Comparison of ENCODE assay signal across 8 mouse cellular contexts in the genomic region with DNA sequence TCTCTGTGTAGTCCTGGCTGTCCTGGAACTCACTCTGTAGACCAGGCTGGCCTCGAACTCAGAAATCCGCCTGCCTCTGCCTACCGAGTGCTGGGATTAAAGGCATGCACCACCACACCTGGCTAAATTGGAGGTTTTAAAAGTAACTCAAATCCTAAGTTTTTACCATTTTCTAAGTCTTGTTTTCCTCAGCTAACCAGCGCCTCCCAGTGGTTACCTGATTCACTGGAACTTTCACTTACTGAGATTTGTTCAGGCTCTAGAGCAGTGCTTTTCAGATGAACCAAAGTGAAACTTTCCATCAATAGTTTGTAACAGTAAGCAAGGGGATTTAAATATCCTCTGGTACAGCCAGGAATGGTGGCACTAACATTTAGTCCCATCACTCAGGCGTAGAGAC.
DNase-seq lines count a peak whose midpoint lies in the region; ATAC-seq and TF ChIP-seq lines count a peak whose summit lies in the region.
"Not testable (repeated sequence)": the region's sequence is repeated elsewhere in the genome, so short reads cannot be mapped to it uniquely, and the experiment has no call there.

No protein-coding gene starts in this region.

- H3K27ac ChIP-seq in gastrocnemius, adult 2 months; kidney, adult 2 months (ENCODE audit: insufficient read depth, low read depth, low read length); limb, embryonic 10.5 days; midbrain, embryonic 14.5 days (replicated peaks; ENCODE audit: low read depth, low read length); spleen, adult 2 months (ENCODE audit: insufficient read depth, low read length): not testable (repeated sequence)

- H3K9ac ChIP-seq in midbrain, embryonic 14.5 days (replicated peaks; ENCODE audit: low read length), result not testable (repeated sequence)

- H3K27me3 ChIP-seq in kidney, adult 2 months (replicated peaks; ENCODE audit: control insufficient read depth, insufficient read depth, low read length); limb, embryonic 10.5 days (ENCODE audit: low read depth, poor library complexity, severe bottlenecking); midbrain, embryonic 14.5 days (ENCODE audit: control insufficient read depth, insufficient read depth, low read length); spleen, adult 2 months (ENCODE audit: control insufficient read depth, insufficient read depth, low read length): not testable (repeated sequence)

- TF ChIP-seq CTCF in gastrocnemius, adult 2 months (IDR thresholded peaks at IDR 0.05), result peak; percentile 15; the same call in 1 of the 2 replicates
- not testable (repeated sequence) for TF ChIP-seq CTCF in kidney, adult 2 months (conservative IDR thresholded peaks at IDR 0.05; ENCODE audit: insufficient read depth, insufficient read length, low read depth, low read length); spleen, adult 2 months (IDR thresholded peaks at IDR 0.05; ENCODE audit: extremely low read depth, insufficient read depth, insufficient read length, insufficient replicate concordance)

- not testable (repeated sequence) for H3K36me3 ChIP-seq in kidney, adult 2 months (ENCODE audit: control insufficient read depth, insufficient read depth, low read length); limb, embryonic 10.5 days; midbrain, embryonic 14.5 days (ENCODE audit: control insufficient read depth, insufficient read depth, low read length); spleen, adult 2 months (ENCODE audit: control insufficient read depth, insufficient read depth, low read length)

- H3K4me1 ChIP-seq in kidney, adult 2 months (ENCODE audit: control insufficient read depth, insufficient read depth, low read length); limb, embryonic 10.5 days; midbrain, embryonic 14.5 days (ENCODE audit: control insufficient read depth, insufficient read depth, low read length); spleen, adult 2 months (ENCODE audit: control insufficient read depth, insufficient read depth, insufficient read length): not testable (repeated sequence)

- TF ChIP-seq POLR2A in kidney, adult 2 months (IDR thresholded peaks at IDR 0.05; ENCODE audit: low read depth, low read length); spleen, adult 2 months (IDR thresholded peaks at IDR 0.05; ENCODE audit: low read depth, low read length): not testable (repeated sequence)

- H3K4me2 ChIP-seq in midbrain, embryonic 14.5 days (ENCODE audit: low read length), result not testable (repeated sequence)

- not testable (repeated sequence) for H3K4me3 ChIP-seq in gastrocnemius, adult 2 months; kidney, adult 2 months (ENCODE audit: insufficient read depth, low read depth, low read length); limb, embryonic 10.5 days; midbrain, embryonic 14.5 days (replicated peaks; ENCODE audit: low read depth, low read length); spleen, adult 2 months (ENCODE audit: extremely low read depth, insufficient read depth, insufficient read length)

- DNase-seq in A20 (ENCODE audit: low read depth, low spot score), result peak; percentile 53
- DNase-seq in adrenal gland, adult 18-20 months (ENCODE audit: low spot score in 2 of 2), result peak; percentile 17 to 25
- DNase-seq in embryo, embryonic 10.5 days (ENCODE audit: low spot score), result peak; percentile 56
- not testable (repeated sequence) for DNase-seq in gastrocnemius, adult 2 months
- peak; percentile 20 for DNase-seq in kidney, adult 2 months
- peak; percentile 34 for DNase-seq in limb, embryonic 10.5 days (ENCODE audit: low spot score)
- DNase-seq in midbrain, embryonic 14.5 days, result peak; percentile 46
- peak; percentile 5 for DNase-seq in spleen, adult 2 months (ENCODE audit: low read depth in 1 of 2, low spot score in 2 of 2)

- not testable (repeated sequence) for H3K9me3 ChIP-seq in limb, embryonic 10.5 days (replicated peaks); midbrain, embryonic 14.5 days (ENCODE audit: control insufficient read depth, low read length)

- intact Hi-C loops in gastrocnemius, adult 2 months (cut with DNase I), result not testable (repeated sequence)

- WGBS in kidney, adult 2 months, result 25% methylated on average over 5 of the region's 5 CpGs
- WGBS in limb, embryonic 10.5 days, result 24% methylated on average over 5 of the region's 5 CpGs
- 17% methylated on average over 5 of the region's 5 CpGs for WGBS in midbrain, embryonic 14.5 days
- 22% methylated on average over 5 of the region's 5 CpGs for WGBS in spleen, adult 2 months

- ATAC-seq in midbrain, embryonic 14.5 days (ENCODE audit: low FRiP score, low TSS enrichment), result not testable (repeated sequence)
